Mouse (Mus musculus): Measurements from ENCODE around the gene Ube2o.

The Ube2o gene

DNA sequence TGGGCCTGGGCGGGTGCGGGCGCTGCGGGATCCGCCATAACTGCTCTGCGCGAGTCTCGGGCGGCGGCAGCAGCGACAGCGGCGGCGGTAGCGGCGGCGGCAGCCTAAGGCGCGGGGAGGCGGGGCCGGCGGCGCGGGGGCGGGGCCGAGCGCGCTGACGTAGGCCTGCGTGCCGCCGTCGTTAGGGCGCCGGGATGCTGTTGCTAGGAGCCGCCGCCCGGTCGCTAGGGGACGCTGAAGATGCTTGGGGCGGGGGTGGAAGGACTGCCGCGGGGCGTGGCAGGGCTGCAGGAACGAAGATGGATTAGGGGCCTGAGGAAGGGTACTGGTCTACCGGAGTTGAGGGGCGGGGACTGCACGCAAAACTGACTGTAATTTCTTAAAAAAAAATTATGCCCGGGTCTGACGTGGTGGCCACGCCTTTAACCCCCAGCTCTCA lies at the start of gene Ube2o:
Gene Ube2o, minus strand, starts transcription at position 72 of the 439 bp plus-strand sequence.
- DNase-seq (ENCODE audit: inconsistent ontology term) = peak; percentile 90

DNA sequence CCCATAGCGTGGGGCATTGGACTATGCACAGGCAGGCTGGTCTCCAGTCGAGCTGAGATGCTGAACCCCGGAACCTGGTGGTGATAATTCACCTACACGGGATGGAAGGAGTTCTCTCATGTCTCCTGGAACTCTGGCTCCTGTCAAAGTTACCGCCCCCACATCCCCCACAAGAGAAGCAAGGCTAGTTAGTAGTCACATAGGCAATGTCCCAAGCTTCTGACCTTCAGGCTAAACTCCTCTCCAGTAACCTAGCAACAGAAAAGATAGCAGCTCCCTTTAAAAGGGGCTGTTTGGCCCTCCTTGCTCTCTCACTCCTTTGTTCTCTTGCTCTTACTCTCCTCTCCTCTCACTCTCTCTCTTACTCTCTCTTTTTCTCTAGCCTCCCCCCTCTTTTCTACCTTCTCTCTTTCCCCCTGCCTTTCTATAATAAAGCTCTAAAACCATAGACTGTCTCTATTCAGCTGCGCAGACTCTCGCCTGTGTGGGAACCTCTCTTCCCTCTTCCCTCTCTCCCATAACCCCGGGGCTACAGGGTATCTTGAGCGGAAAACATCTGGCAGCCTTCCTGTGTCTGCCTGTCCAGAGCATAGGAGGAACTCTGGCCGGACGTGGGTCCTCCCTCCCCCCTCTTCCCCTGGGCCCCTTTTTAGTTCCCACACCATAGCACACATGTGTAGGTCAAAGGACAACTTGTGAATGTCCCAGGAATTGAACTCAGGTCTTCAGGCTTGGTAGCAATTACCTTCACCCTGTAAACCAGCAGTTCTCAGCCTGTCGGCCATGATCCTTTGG lies 49.1 kb upstream of the Ube2o start:
- DNase-seq (ENCODE audit: inconsistent ontology term) = no peak

DNA sequence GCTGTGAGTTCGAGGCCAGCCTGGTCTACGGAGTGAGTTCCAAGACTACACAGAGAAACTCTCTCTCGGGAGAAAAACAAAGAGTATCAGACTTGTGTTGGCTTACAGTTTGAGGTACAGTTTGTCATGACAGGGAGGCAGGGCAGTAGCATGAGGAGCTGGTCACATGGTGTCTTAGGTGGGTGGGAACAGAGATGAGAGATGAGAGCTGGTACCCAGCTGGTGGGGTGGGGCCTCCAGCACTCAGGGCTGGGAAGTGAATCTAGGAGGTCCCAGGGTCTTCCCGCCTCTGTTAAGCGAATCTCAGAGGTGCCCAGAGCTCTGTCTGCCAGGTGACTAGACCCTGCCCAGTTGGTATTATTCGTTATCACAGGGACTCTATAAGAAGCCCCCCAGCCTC lies 48.2 kb upstream of the Ube2o start:
- DNase-seq (ENCODE audit: inconsistent ontology term) = no peak

DNA sequence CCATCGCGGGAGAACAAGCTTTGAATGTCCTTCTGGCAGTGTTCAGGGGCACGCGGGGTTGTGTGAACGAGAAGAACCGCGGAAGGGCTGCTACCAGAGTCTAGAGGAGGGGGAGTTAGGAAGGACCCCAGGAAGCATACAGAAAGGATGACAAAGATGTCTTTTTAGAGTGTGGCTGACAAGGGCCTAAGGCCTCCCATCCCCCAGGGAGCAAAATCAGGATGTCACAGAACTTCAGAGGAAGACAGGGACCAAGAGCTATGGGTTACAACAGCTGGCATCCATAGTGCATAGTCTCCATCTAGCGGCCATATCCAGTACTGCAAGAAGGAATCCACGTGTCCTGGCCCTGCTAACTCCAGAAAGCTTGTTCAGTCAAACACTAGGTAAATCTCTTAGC lies 47.5 kb upstream of the Ube2o start:
- DNase-seq (ENCODE audit: inconsistent ontology term) = peak; percentile 72

DNA sequence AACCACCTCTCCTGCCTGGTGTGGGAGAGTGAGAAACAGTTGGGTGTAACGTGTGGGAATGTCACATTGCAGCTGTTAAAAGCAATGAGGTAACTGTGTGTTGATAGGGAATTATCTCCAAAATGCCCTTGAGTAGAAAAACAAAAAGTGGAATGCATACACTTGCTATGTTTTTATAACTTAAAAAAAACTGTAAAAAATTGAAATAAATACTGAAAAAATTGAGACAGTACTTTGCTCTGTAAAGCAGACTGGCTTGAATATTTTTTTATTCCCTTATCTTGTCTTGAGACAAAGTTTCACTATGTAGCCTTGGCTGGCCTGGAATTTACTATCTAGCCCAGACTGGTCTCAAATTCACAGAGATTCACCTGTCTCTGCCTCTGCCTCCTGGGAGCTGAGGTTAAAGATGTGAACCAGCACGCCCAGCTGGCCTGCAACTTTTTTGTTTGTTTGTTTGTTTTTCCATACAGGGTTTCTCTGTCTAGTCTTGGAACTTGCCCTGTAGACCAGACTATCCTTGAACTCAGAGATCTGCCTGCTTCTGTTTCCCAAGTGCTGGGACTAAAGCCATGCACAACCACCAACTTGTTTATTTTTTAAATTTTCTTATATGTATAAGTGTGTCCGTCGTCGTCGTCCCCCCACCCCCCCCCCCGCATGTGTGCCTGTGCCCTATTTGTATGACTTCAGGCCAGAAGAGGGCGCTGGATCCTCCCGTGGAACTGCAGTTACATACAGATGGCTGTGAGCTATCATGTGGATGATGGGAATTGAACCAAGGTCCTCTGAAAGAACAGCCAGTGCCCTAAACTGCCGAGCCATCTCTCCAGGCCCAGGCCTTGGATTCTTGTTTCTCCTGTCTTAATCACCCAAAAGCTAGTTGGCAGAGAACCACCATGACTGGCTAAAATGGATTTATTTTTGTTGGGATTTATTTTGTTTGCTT lies 46.1 kb upstream of the Ube2o start:
- no peak for DNase-seq (ENCODE audit: inconsistent ontology term)

DNA sequence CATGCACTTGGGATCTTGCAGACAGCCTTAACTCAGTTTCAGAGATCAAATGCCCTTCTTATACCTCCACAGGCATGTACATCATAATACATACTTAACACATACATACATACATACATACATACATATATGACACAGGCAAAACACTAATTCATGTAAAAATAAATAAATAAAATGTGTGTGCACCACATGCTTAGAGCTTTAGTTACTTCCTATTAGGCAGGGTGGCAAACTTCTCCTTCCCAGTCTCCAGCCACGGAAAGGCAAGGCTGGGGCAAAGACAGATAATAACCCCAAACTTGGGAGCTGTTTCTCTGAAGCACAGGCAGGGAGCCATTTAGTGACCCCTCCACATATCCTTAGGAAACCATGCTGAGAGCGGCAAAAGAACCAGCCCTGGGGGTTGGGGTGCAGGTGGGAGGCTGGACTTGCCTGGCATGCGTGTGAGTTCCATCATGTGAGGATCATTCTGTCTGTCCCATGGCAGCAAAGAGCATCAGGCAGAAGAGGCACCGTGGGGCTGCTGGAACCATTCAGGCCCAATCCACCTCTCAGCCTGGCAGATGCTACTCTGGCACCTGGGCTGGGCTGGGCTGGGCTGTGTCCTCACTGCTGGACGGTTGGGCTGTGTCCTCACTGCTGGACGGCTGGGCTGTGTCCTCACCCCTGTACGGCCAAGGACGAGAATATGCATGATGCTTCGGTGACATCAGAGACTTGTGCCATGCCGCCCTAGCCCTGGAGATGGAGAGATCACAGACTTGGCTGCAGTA lies 45.2 kb upstream of the Ube2o start, which contains the start of gene Rhbdf2:
Gene Rhbdf2, minus strand, starts transcription at position 721 of the 773 bp plus-strand sequence.
- DNase-seq (ENCODE audit: inconsistent ontology term) = no peak

DNA sequence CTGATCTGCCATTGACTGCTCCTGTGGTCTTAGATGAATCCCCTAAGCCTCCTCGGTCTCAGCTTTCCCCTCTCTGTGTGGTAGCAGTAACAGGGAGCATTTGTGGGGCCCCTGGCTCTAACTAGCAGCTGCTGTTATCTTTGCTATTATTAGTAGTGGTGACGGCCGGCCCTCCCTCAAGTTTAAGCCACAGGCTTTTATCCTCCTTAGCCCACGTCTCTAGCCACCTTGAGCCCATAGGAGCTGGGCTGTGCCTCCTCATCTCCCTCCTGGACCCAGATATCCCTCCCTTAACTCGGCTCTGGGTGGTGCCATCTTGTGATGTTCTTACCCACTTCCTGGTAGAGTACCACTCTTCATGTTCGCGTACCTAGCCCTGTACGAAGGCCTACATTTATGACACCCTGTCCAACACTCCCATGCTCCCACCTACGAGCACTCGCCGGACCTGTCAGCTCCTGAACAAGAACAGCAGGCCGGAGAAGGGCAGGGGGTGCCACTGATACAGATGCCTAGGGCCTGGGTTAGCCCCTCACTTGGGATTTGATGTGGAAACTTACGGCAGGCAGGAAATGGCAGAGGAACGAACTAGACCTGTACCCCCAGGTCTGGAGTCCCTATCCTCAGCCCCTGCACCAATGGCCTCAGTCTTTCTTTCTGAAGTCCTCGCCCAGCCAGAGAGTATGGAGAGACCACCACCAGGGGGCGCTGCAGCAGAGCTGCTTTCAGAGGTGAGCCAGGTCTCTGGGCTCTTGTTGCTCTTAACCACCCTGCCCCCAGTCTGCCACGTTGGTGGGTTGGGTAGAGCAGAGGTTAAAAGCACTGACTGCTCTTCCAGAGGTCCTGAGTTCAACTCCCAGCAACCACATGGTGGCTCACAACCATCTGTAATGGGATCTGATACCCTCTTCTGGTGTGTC lies 44.1 kb upstream of the Ube2o start:
- DNase-seq (ENCODE audit: inconsistent ontology term) = no peak

DNA sequence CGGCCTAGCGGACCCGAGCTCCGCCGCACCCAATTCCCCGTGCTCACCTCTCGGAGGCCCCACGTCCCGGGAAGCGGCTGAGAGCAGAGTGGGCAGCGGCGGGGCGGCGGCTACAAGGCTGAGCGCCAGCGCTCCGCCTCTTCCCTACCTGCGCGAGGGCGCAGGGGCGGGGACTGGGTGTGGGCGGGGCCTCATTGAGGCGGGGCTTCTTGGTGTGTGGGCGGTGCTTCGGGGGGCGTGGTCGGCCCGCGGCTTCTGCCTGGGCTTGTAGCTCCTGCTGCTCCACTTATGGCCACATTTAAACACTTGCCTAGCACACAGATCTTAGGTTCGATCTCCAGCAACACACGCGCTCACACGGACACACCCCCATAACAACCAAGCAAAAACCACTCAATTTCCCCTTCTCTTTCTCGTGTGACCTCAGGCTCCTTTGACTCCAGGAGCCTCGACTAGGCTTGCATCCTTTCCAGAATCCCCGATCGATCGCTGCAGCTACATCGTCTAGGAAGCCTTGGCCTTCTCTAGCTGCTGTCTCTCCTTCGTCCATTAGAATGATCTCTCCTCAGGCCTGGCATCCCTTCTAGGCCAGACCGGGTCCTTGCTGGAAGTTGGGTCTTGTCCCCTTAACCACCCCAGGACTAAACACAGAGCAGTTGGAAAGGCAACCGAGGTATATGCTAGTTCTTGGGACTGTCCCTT lies 43.0 kb upstream of the Ube2o start:
- peak; percentile 93 for DNase-seq (ENCODE audit: inconsistent ontology term)

DNA sequence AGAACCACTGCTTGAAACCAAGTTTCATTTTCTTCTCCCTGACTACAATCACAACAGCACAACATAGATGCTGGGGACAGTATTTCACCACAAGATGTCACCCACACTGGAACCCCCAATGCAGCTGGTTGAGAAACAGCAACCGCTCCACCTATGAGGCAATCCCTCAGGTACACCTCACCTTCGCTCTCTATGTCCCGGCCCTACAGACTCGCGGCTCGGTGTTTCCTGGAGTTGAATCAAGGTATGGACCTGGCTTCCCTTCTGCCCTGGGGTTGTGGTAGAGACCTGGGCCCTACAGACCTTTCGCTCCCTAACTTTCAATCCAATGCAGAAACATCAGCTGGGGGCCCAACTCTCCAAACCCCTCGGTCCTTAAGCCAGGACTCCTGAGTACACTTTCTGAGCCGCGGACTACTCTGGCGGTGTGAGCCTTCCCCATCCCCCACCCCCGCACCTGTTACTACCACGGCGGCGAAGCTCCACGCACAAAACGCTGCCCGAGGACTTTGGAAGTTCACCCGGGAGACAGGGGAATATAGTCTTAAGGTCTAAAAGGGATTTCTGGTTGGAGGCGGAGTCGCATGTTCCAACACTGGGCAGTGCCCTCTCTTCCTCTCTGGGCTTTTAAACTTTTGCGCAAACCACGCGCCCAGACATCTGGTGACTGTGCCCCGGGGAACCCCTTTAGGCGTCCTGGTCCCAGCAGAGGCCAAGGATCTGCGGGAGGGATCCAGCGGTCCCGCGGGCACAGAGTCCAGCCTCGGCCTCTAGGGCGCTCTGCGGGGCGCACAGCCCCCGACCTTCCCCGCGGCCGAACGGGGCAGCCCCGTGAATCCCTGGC lies 42.3 kb upstream of the Ube2o start:
- DNase-seq (ENCODE audit: inconsistent ontology term) = no peak

DNA sequence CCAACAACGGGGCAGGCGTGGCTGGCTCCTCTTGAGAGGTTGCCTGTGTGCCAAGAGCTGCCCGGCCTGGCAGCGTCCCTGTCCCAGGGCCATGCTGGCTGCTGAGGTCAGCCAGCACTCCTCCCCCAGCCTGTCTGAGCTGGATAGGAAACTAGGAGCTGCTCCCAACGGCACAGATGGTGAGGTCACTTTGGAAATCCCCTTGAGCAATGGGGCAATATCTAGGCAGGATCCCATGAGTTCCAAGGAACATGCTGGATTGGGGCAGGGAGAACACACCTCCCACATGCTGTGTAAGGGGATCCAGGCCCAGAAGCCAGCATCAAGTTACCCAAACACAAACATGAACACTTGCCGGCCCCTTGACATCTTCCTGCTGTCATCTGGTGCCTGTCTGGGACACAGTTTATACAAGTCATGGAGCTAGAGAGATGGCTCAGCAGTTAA lies 40.0 kb upstream of the Ube2o start:
- peak; percentile 96 for DNase-seq (ENCODE audit: inconsistent ontology term)

DNA sequence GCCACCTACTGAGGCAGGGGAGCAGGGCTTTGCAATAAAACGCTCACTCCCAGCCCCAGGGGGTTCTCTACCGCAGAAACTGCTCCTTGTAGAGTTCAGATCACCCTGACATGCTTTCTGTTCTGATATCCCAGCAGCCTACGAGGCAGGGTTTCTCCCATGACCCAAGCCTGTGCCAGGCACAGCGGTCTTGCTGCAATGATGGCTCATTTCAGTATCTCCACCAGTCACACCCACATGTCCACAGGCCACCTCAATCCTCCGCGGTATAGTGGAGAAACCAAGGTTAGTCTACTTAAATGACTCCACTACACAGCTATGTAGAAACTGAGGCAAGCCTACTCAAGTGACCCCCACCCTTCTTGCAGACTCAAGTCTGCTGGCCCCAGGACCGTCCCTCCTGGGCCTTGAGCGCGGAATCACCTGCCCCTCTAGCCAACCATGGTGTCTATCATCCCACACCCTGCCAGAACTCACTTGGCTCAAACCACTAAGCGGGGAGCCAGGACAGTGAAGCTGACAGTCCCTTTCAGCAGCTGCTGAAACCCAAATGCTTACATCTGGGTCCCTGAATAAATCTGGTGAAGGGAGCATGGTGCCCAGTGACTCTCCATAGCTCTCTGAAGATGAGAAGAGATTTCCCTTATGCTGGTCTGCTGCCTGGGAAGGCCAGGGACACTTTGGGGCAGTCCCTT lies 39.5 kb upstream of the Ube2o start:
- DNase-seq (ENCODE audit: inconsistent ontology term) = no peak

DNA sequence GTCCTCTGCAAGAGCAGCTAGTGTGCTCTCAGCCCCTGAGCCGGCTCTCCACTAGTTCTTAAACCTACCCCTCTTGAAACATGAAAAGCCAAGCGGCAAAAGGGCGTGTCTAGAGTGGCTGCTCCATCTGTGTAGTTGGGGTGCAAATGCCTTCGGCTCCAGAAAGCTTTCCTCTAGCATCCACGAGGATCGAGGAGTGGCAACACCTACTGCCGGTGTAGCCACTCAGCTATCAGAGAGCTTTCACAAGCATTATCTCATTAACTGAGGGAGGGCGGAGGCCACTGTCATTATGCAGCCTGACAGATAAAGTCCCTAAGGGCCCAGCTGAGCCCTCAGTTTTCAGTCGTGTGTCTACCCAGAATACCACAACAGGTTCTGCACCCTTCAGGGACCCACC lies 38.8 kb upstream of the Ube2o start:
- no peak for DNase-seq (ENCODE audit: inconsistent ontology term)

DNA sequence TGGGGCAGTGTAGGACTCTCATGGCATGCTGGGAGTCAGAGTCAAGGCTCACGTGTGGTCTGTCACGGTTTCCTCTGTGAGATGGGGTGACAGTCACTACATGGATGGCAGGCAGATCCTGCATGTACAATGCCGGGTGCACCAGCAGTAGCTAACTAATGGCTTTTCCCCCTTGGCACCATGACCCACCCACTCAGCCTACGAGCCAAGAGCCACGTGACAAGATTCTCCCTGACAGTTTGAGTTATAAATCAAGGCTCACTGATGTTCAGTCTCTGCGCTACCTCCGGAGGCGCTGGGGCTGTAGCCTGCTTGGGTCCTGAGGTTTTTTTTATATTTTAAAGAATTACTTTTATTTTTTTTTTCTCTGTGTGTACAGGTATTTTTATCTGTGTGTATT lies 38.3 kb upstream of the Ube2o start:
- no peak for DNase-seq (ENCODE audit: inconsistent ontology term)

DNA sequence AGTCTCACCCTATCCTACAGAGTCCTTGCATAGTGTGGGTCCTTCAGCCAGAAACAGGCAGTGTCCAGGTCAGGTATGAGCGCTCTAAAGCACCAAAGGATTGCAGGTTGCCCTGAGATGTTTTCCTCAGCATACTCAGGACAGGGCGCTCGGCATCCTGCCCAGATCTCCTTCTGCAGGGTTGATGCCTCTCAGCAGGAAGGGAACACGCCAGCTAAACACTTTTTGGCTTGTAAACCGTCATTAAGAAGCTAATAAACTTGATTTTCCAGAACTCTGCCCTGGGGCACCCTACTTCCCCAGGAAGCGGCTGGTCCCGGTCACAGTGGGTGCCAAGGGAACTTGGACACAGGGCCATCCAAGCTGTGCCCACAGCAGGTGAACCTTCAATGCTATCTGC lies 37.9 kb upstream of the Ube2o start:
- peak; percentile 22 for DNase-seq (ENCODE audit: inconsistent ontology term)

DNA sequence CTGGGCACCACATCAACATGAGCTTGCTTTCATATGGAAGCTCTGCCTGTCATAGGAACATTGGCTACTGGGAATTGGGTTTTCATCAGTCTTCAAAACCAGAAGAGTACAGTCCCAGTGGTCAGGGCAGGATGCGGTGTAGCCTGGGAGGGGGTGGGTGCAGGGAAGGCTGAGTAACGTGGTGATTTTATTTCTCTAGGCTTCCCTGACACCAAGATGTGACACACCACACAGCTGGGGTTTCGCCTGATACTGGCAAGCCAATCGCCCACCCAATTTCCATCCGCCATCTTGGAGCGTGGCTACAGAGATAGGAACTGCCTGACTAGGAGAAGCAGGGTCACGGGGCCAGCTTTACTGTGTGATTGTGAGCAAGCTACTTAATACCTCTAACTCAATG lies 37.4 kb upstream of the Ube2o start:
- DNase-seq (ENCODE audit: inconsistent ontology term) = no peak

DNA sequence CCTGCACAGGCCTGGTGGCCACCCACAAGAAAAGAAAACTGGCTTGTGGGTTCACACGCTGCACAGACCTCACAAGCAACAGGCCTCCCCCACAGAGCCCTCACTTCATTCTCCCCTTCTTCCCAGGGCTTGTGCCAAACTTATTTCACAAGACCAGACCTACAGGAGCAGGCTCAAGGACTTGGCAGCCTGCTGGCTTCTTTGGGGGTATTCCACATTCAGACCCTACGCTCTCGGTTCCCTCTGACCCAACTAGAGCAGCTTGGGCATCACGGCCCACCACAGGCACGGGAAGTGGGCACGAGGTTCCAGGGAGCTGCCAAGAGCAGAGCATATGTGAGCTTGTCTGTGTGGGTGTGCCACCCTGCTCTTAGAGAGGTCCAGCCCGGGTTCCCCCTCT lies 36.4 kb upstream of the Ube2o start:
- DNase-seq (ENCODE audit: inconsistent ontology term) = peak; percentile 22

DNA sequence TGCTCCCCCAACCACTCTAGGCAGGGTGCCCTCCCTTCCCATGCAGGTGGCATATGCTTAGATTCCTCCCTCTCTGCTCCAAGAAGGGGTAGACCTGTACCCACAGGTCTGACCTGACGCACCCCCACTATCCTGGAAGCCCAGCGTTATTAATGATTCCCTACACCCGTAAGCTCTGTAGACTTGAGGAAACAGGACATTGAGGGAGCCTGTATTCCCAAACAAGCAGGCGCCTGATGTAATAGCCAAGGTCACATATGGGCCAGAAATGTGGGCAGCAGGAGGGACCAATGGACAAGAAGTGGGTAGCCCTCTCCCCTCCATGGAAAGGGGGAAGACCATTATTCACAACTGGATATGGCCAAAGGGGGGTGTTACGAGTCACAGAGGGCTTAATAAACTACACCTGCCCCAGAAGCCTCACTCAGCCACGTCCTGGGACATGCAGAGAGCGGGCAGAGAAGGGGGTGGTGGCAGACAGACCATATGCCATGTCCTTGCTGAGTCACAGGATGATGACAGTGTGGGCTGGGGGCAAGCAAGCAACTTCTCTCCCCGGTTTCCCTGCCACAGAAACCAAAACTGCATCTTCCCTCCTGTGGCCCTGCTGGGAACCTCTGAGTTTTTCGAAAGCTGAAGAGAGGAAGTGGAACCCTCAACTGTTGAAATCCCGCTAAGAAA lies 35.3 kb upstream of the Ube2o start:
- peak; percentile 22 for DNase-seq (ENCODE audit: inconsistent ontology term)

Measured in Muller cell, postnatal 12 days (primary cell).